Mouse (Mus musculus) small intestine, adult 2 months (tissue): ENCODE measurements around the gene Hand1. TPM values are rescaled to one million over a fixed set of nuclear protein-coding genes. Genes with fewer than 3 reads are reported as not detected.
A peak's percentile ranks its signal among the peaks of the same experiment; 100 is the strongest.

Experiments
- H3K27ac ChIP-seq: fragments of 200-500 bp; 2 replicates; pipeline ENCODE4 v1.5.1; 2012; ENCODE audit warnings: low read depth, low read length, control low read depth, inconsistent platforms; ENCODE audit not compliant: insufficient read depth
- H3K27me3 ChIP-seq: fragments of 200-500 bp; 2 replicates; pipeline ENCODE4 v1.6.1; 2012; ENCODE audit warnings: mild to moderate bottlenecking, moderate library complexity, low read length, inconsistent platforms; ENCODE audit not compliant: control insufficient read depth, insufficient read depth
- H3K36me3 ChIP-seq: fragments of 200-500 bp; 2 replicates; pipeline ENCODE4 v1.6.1; 2012; ENCODE audit warnings: mild to moderate bottlenecking, low read length, control low read depth, inconsistent platforms; ENCODE audit not compliant: control insufficient read depth, insufficient read depth
- H3K4me1 ChIP-seq: fragments of 200-500 bp; 2 replicates; pipeline ENCODE4 v1.6.1; 2012; ENCODE audit warnings: low read length, inconsistent platforms, mixed read lengths; ENCODE audit not compliant: control insufficient read depth, insufficient read depth, insufficient read length
- H3K4me3 ChIP-seq: fragments of 200-500 bp; 2 replicates; pipeline ENCODE4 v1.5.1; 2012; ENCODE audit warnings: low read depth, mild to moderate bottlenecking, control low read depth, inconsistent platforms, low read length, moderate library complexity
- CTCF ChIP-seq: fragments of 200-500 bp; IDR thresholded peaks from 2 replicates; pipeline ENCODE4 v1.5.1; 2012; ENCODE audit warnings: low read depth, mild to moderate bottlenecking, control low read depth, inconsistent platforms, low read length, moderate library complexity, mixed read lengths; ENCODE audit not compliant: insufficient replicate concordance, insufficient read length; ENCODE audit errors: extremely low read depth
- POLR2A ChIP-seq: fragments of 200-500 bp; IDR thresholded peaks from 2 replicates; pipeline ENCODE4 v1.6.1; 2012; ENCODE audit warnings: low read depth, mild to moderate bottlenecking, control low read depth, inconsistent platforms, low read length, moderate library complexity
- WGBS: fragments of 180-500 bp; shearing (Covaris S2); methylation state at CpG from one replicate; pipeline ENCODE4 v1.1.7; 2018; 5-methylcytosine and 5-hydroxymethylcytosine counted together
- polyA plus RNA-seq: library from polyadenylated mRNA; depleted of rRNA; stranded (reverse); fragments of >200 nt; gene quantifications from 2 replicates; pipeline ENCODE4 v1.2.3, GENCODE M21; 2012; rRNA removed

Hand1 gene
- polyA plus RNA-seq, 1 experiment, result 10.1 TPM

- Histone ChIP-seq H3K4me1 (no peaks in the 10 kb centered on the region; the same call in 1 of the 2 replicates), H3K27ac (no peak overlapping the region), H3K27me3 (no peaks in the 10 kb centered on the region), H3K36me3 (peaks cover 23% of the 10 kb centered on the region), H3K4me3 (no peak overlapping the region)
- TF ChIP-seq POLR2A, result no peak
- no peak for TF ChIP-seq CTCF
- 73% methylated on average over 18 of the region's 18 CpGs for WGBS
Measured at GRCm38 (mm10) chr11:57786616-57787418, 45.8 kb downstream of the Hand1 start.

DNA sequence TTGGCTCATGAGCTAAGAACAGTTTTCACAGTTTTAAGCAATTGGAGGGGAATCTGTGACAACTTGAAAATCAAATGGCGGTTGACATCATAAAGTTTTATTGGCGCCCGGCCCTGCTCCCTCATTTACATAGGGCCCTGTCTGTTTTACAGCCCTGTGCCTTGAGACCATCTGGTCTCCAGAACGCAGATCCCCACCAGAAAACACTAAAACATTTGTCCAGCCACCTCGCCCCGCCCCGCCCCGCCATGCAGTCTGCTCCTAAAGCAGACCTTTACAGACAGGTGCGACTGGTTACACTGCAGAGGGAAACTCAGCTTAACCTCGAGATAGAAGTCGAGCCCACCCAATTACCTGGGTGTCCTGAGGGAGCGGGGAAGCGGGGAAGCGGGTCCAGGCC is 52.8 kb downstream of the Hand1 start:
- H3K4me1 ChIP-seq, result peaks cover 4% of the 10 kb centered on the region
- peaks cover 27% of the 10 kb centered on the region for H3K36me3 ChIP-seq
- peak overlapping the region; percentile 75 for H3K27ac ChIP-seq
- H3K4me3 ChIP-seq, result no peak overlapping the region
- WGBS, result 30% methylated on average over 14 of the region's 14 CpGs
- no peak for TF ChIP-seq POLR2A
- no peak for TF ChIP-seq CTCF
- H3K27me3 ChIP-seq, result no peaks in the 10 kb centered on the region

Other genes starting within 250 kb of the Hand1 start
- gene Galnt10, start 187.4 kb downstream of the Hand1 start, polyA plus RNA-seq, result 21.6 and 37.0 TPM in 2 replicates
- 34.1 and 107 TPM in 2 replicates for gene Sap30l, start 31.2 kb downstream of the Hand1 start, polyA plus RNA-seq
- 16.9 and 25.9 TPM in 2 replicates for gene Larp1, start 176.2 kb upstream of the Hand1 start, polyA plus RNA-seq